Mouse (Mus musculus): ENCODE measurements around the gene Tmem88b.

Tmem88b gene

DNA sequence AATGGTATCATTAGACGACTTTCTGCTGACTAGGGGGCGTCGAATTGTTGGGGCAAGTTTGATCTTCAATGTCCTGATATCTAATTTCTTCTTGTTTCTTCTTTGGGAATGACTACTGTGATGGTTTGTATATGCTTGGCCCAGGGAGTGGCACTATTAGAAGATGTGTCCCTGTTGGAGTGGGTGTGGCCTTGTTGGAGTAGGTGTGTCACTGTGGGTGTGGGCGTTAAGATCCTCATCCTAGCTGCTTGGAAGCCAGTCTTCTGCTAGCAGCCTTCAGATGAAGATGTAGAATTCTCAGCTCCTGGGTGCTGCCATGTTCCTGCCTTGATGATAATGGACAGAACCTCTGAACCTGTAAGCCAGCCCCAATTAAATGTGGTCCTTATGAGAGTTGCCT, 3.2 kb upstream of the Tmem88b start:
- peak; percentile 59 to 70 for DNase-seq (ENCODE audit: low spot score in 2 of 2)

GRCm38 (mm10) chr4:155788300-155788699, 2.6 kb upstream of the Tmem88b start:
- DNase-seq (ENCODE audit: low spot score in 2 of 2), result peak; percentile 72 to 76

GRCm38 (mm10) chr4:155785246-155785645, 428 bp downstream of the Tmem88b start:
- DNase-seq (ENCODE audit: low spot score in 2 of 2), result peak in 1 of 2 experiments; percentile 66

GRCm38 (mm10) chr4:155784081-155784701, 1.5 kb downstream of the Tmem88b start:
- DNase-seq (ENCODE audit: low spot score in 2 of 2), result peak; percentile 72 to 90

DNA sequence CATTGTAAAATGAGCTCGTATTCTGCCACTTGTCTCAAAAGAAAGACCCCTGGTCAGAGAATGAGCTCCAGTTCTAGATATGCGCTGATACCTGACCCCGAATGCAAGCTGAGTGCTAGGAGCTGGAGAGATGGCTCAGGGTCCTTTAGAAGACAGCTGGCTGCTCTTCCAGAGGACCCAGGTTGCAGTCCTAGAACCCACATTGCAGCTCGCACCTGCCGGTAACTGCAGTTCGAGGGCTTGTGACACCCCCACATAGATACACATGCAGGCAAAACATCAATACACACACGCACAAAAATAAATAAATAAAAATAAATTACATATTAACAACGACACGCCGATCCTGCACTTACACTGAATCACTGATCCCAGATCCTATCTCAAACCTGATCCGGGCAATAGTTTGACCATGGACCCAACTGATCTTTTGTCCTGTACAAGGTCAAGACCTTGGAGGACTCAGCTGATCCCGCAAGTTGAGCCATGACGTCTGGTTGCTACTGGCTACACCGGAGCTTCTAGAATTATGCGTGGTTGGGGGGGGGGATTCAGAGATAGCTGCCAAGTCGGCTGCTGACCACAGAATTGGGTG, 2.1 kb downstream of the Tmem88b start:
- DNase-seq (ENCODE audit: low spot score in 2 of 2), result no peak

DNA sequence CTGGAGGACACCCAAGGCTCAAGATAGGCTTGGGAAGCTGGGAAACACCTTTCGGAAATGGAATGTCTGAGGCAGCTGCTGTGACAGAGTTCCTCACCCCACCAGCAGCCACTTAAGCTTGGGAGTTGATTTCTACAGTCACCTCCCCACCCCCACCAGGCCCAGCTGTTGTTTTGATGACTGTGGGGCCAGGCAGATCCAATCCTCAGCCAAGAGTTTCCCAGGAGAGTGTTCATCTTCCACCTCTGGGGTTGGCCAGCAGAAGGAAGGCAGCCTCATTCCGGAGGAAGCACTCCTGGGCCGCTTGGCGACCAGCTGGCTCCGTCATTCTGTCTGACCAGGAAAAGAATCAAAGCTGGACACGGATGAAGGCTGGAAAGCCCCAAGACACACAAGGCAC, 4.8 kb downstream of the Tmem88b start:
- DNase-seq (ENCODE audit: low spot score in 2 of 2), result peak in 1 of 2 experiments; percentile 12

- no peak for DNase-seq (ENCODE audit: low spot score in 2 of 2)
These were observed 6.2 kb downstream of the Tmem88b start for GRCm38 (mm10) chr4:155779498-155779897.

- DNase-seq (ENCODE audit: low spot score in 2 of 2), result no peak
These were observed 7.9 kb downstream of the Tmem88b start for GRCm38 (mm10) chr4:155777816-155778215.

DNA sequence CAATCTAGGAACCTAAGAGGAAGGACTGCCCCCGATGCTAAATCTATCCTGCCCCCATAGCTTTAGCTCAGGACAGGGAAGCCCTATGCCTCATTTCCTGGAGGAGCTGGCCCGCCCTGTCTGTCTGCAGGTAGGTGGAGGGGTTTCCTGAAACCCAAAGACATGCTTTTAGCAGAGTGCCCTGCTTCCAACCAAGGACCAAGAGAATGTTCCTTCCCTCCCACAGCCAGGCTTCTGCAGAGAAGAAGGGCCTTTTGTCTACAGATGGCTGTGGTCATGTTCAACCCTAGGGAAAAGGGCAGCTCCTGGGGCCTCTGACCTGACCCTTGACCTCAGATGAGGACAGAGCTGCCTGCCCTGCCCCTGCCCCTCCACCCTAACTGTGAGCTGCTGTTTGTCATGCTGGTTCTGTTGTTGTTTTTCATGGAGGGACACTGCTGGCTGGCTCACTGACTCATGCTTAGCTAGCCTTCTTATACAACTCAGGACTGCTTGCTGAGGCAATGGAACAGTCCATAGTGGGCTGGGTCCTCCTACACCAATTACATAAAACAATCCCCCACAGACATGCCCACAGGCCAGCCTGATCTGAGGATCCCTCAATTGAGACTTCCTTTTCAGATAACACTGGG, 8.9 kb downstream of the Tmem88b start:
- DNase-seq (ENCODE audit: low spot score in 2 of 2), result peak in 1 of 2 experiments; percentile 53

DNA sequence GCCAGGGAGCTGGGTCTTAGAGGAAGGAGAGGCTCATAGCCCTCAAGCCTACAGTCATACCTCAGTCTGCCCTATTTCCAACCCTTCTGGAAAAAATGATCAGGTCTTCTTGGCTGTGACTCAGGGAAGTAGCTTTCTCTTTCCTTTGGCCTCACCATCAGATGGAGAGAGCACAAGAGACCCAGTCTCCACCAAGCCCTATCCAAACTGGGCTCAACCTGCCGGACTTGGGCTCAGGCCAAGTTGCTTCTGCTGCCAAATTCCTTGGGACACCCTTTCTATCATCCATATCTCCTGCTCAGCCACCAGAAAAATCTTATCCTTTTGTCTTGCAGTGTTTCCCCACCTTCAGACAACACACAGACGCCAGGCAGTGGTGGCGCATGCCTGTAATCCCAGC, 9.8 kb downstream of the Tmem88b start:
- DNase-seq (ENCODE audit: low spot score in 2 of 2), result no peak

DNA sequence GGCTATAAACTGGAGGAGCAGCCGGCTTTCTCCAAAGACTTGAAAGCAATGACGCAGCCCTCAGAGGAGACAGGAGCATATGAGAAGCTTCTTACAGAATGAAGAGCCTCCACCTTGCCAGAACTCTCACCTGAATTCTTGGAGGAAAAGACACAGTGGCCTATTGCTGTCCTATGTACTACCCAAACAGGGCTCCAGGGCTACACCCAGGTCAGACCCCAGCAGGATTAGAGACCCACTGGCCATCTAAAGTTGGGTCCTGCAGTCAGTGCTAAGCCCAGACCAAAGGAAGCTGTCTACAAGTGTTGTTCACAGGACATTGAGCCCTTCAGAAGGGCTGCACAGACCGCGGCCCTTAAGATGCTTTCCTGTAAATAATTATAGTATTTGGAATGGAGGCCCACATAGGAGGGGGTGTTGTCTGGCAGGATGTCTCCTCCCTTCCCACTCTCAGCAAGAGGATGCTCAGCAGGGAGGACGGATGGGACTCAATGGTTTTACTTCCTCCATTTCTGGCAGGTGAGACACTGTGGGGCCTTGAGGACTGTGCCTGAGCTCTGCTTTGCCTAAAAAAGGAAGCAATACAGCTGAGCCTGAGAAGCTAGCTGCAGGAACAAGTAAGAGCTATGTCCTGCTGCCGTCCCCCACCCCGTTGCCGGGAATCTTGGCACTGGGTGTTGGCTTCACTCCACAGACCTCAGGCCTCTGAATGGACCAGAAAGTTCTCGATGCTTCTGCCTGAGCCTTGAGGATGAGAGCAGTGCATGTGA, 10.5 kb downstream of the Tmem88b start:
- peak; percentile 21 to 63 for DNase-seq (ENCODE audit: low spot score in 2 of 2)

- DNase-seq (ENCODE audit: low spot score in 2 of 2), result peak; percentile 87 to 91
These were observed 11.4 kb downstream of the Tmem88b start, which contains the start of gene Vwa1 for GRCm38 (mm10) chr4:155774280-155774754. TSS of gene Vwa1 (minus strand) at chr4:155774698.

- peak in 1 of 2 experiments; percentile 53 for DNase-seq (ENCODE audit: low spot score in 2 of 2)
These were observed 12.2 kb downstream of the Tmem88b start for GRCm38 (mm10) chr4:155773335-155774078.

DNA sequence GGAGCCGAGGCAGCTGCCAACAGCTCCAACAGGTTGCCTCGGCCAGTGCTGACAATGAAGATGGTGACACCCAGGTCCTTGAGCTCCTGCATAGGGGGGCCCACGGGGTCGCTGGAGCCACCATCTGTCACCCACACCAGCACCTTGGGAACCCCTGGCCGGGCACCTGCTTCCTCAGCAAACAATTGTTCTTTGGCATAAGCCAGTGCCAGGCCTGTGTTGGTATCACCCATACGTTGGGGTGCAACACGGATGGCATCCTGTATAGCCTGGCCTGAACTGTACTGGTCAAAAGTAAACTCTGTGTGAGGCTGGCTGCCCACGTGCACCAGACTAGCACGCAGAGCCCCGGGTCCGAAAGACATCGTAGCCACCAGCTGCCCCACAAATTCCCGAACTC, 12.9 kb downstream of the Tmem88b start:
- peak in 1 of 2 experiments; percentile 64 for DNase-seq (ENCODE audit: low spot score in 2 of 2)

- DNase-seq (ENCODE audit: low spot score in 2 of 2), result no peak
These were observed 14.0 kb downstream of the Tmem88b start for GRCm38 (mm10) chr4:155771706-155772105.

DNA sequence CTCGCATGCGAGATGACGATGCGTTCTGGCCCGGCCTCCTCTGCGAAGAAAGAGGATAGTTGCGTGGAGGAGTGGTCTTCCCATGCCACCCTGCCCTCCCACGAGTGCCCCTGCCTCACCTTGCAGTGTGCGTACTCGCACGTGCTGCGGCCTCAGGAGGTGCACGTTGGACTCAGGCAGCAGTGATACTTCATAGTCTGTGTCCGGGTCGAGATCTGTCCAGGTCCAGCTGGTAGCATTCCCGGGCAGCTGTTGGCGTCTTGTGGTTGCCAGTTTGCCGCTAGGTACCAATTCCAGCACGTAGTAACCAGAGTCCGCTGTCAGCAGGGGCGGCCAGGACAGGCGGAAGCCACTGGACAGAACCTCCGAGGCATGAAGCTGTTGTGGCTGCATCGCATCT, 15.0 kb downstream of the Tmem88b start:
- no peak for DNase-seq (ENCODE audit: low spot score in 2 of 2)

DNA sequence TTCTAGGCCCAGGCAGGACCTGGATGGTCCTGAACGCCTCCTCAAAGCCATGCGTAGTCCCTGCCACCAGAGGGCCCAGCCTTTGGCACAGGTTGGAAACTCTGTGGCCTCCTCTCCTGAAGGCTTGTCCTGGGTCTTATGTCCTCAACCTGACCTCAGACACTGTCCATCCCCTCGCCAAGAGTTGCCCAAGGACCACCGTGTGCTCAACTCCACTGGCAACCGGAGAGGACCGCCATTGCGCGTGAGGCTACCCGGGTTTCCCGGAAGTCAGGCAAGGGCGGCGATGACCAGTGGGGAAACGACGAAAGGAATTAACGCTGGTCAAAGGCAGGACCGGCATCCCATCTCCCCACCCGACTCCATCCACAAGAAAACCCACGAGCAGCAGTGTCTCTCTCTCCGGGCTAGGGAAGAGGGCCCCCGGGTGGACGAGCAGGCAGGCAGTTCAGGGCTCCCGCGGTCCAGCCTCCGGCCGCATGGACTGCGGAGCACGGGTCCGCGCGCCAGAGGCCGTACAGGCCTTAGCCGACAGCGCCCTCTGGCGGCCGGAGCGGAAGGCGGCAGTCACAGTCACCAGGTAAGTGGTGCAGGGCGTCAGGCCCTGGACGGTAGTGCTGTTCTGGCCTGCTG, 15.7 kb downstream of the Tmem88b start:
- DNase-seq (ENCODE audit: low spot score in 2 of 2), result peak; percentile 90 to 98

DNA sequence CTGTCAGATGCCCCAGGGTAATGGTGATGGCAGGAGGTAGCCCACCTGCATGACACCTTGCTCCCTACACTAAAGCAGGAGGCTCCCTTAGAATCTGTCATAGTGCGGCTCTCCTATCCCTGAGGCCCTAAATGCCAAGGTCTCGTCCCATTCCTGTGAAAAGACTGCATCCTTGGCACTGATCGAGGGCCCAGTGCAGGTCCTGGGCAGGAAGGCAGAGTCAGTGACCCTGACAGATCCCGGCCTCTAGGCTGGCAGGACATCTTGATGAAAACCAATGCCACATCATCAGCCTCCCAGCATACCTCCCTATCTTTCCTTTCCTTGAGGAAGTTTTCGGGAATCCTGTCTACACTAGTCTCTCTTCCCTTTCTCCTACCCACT, 16.2 kb downstream of the Tmem88b start:
- no peak for DNase-seq (ENCODE audit: low spot score in 2 of 2)

- no peak for DNase-seq (ENCODE audit: low spot score in 2 of 2)
These were observed 23.3 kb downstream of the Tmem88b start for GRCm38 (mm10) chr4:155762357-155762756.

DNA sequence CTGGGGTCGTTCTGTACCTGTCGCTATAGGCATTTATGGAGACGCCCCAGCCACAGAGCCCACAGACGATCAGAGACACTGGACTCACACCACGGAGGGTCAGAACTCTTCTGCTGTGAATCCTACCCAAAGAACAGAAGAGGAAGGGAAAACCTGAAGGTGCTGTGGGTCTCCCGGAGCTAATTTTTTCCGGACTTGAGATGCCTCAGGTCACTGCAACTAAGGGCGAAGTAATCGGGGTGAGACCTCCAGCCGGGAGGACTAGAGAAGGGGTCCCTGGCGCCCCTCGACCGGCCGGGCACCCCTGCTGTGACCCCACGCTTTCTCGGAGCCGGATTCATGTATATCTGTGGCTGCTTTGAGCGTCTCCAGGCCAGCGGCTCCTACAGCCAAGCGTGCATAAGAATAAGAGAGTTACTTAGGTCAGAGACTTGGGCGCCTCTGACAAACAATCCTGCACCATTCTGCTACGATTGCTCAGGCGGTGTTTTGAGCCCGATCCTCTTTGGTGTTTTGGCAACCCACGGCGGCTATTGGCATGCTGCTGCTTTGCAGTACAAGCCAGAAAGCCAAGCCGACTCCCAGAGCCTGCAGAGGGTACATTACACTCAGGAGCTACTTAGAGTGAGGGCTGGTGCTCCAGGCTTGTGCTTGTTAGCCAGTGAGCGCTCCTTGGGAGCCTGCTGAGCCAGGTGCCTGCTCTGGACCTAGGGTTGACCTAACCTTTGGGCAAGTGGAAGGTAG, 24.1 kb downstream of the Tmem88b start:
- DNase-seq (ENCODE audit: low spot score in 2 of 2), result no peak

Measured in spleen, postnatal 4 days (tissue).